Mouse (Mus musculus) midbrain, postnatal 0 days (tissue): ENCODE results near the gene Fmo5. TPM values are rescaled to one million over a fixed set of nuclear protein-coding genes. Genes with fewer than 3 reads are reported as not detected.

Source experiments
- ATAC-seq: fragments of 200-750 bp; cut with Nextera tagmentation; 2 replicates; pipeline ENCODE4 v1.8.0; 2017; ENCODE audit warnings: moderate number of reproducible peaks, mild to moderate bottlenecking, moderate TSS enrichment, moderate library complexity; ENCODE audit not compliant: low FRiP score
- DNase-seq: peaks from one replicate; pipeline ENCODE4 v3.0.0-alpha.2; 2015; ENCODE audit warnings: low spot score
- H3K27ac ChIP-seq: fragments of 300-500 bp; sonication (generic); 2 replicates; pipeline ENCODE4 v1.5.1; 2014; ENCODE audit warnings: low read depth, mild to moderate bottlenecking, low read length, mixed read lengths
- H3K27me3 ChIP-seq: fragments of 300-500 bp; sonication (generic); 2 replicates; pipeline ENCODE4 v1.6.1; 2014; ENCODE audit warnings: low read length, control low read depth, mixed read lengths; ENCODE audit not compliant: insufficient read depth
- H3K36me3 ChIP-seq: fragments of 300-500 bp; sonication (generic); 2 replicates; pipeline ENCODE4 v1.6.1; 2014; ENCODE audit warnings: low read length, control low read depth, mixed read lengths; ENCODE audit not compliant: insufficient read depth
- H3K4me1 ChIP-seq: fragments of 300-500 bp; sonication (generic); 2 replicates; pipeline ENCODE4 v1.6.1; 2014; ENCODE audit warnings: mild to moderate bottlenecking, control low read depth, antibody characterized with exemption, low read length, mixed read lengths; ENCODE audit not compliant: insufficient read depth
- H3K4me2 ChIP-seq: fragments of 300-500 bp; sonication (generic); 2 replicates; pipeline ENCODE4 v1.6.1; 2014; ENCODE audit warnings: low read depth, mild to moderate bottlenecking, low read length, mixed read lengths; ENCODE audit not compliant: poor library complexity, severe bottlenecking
- H3K4me3 ChIP-seq: fragments of 300-500 bp; sonication (generic); 2 replicates; pipeline ENCODE4 v1.5.1; 2014; ENCODE audit warnings: low read depth, mild to moderate bottlenecking, low read length, moderate library complexity
- H3K9ac ChIP-seq: fragments of 300-500 bp; sonication (generic); replicated peaks from 2 replicates; pipeline ENCODE4 v1.6.1; 2014; ENCODE audit warnings: mild to moderate bottlenecking, low read length, moderate library complexity, mixed read lengths; ENCODE audit not compliant: poor library complexity, severe bottlenecking
- H3K9me3 ChIP-seq: fragments of 300-500 bp; sonication (generic); 2 replicates; pipeline ENCODE4 v1.6.1; 2016; ENCODE audit warnings: low read length, control low read depth
- CTCF ChIP-seq: IDR thresholded peaks from 2 replicates; pipeline ENCODE4 v1.5.1; 2016; ENCODE audit warnings: antibody characterized with exemption, mild to moderate bottlenecking
- WGBS: fragments of 180-500 bp; shearing (Covaris S2); extraction: QIAGEN DNeasy Blood & Tissue Kit; methylation state at CpG from one replicate; pipeline ENCODE4 v1.1.7; 2014; 5-methylcytosine and 5-hydroxymethylcytosine counted together
- microRNA-seq: library from miRNA; unstranded; fragments of <30 nt; microRNA quantifications from one replicate; pipeline ENCODE4, GENCODE M21; 2016; ENCODE audit warnings: borderline number of aligned reads
- polyA plus RNA-seq: library from polyadenylated mRNA; unstranded; fragments of >200 nt; fragmentation: Nextera tagmentation; extraction: Ambion mirVana; gene quantifications from 2 replicates; pipeline ENCODE4 v1.2.1, GENCODE M21; 2015
- total RNA-seq: library from RNA; depleted of rRNA; stranded (reverse); fragments of >200 nt; gene quantifications from 2 replicates; pipeline ENCODE4 v1.2.3, GENCODE M21; 2014; rRNA removed

Gene Fmo5
- total and polyA plus RNA-seq, 2 experiments from 2014 or later: 0.38 to 0.60 TPM

GRCm38 (mm10) chr3:97696866-97697265 lies 68.3 kb downstream of the Fmo5 start:
- Histone ChIP-seq H3K4me3 (no peak overlapping the region), H3K27me3 (no peaks in the 10 kb centered on the region), H3K9ac (no peak overlapping the region), H3K4me2 (no peak overlapping the region), H3K4me1 (no peaks in the 10 kb centered on the region), H3K9me3 (no peaks in the 10 kb centered on the region), H3K36me3 (peaks cover 77% of the 10 kb centered on the region), H3K27ac (no peak overlapping the region)
- ATAC-seq: no peak
- no peak for TF ChIP-seq CTCF
- DNase-seq: no peak
- WGBS: 88% methylated on average over 9 of the region's 9 CpGs

- Histone ChIP-seq H3K27me3 (no peaks in the 10 kb centered on the region), H3K4me2 (no peak overlapping the region), H3K36me3 (peaks cover 77% of the 10 kb centered on the region), H3K4me1 (no peaks in the 10 kb centered on the region), H3K27ac (no peak overlapping the region), H3K9me3 (no peaks in the 10 kb centered on the region), H3K9ac (no peak overlapping the region), H3K4me3 (no peak overlapping the region)
- DNase-seq: no peak
- WGBS: 80% methylated on average over 9 of the region's 9 CpGs
- ATAC-seq: no peak
- TF ChIP-seq CTCF: no peak
These were observed 68.7 kb downstream of the Fmo5 start for GRCm38 (mm10) chr3:97697291-97697690.

- Histone ChIP-seq H3K9me3 (no peaks in the 10 kb centered on the region), H3K27me3 (no peaks in the 10 kb centered on the region), H3K4me2 (no peak overlapping the region), H3K9ac (no peak overlapping the region), H3K4me1 (no peaks in the 10 kb centered on the region), H3K36me3 (peaks cover 69% of the 10 kb centered on the region), H3K27ac (no peak overlapping the region), H3K4me3 (no peak overlapping the region)
- ATAC-seq (no peak), DNase-seq (no peak)
- 73% methylated on average over 3 of the region's 3 CpGs for WGBS
- TF ChIP-seq CTCF: no peak
These were observed 70.5 kb downstream of the Fmo5 start for GRCm38 (mm10) chr3:97699061-97699460.

DNA sequence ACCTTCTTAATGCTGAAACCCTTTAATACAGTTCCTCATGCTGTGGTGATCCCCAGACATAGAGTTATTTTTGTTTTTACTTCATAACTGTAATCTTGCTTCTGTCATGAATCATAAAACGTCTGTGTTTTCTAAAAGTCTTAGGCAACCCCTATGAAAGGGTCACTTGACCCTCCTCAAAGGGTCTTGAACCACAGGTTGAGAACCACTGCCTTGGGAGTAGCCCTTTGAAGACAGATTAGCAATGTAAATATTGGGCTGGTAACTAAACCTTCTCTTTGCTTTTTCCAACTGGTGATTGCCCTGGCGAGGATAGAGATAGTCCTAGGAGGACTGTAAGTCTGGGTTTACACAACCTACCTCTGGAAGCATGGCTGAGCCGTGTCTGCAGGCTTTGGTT lies 72.6 kb downstream of the Fmo5 start:
- H3K27ac ChIP-seq: no peak overlapping the region
- no peaks in the 10 kb centered on the region for H3K9me3 ChIP-seq
- no peaks in the 10 kb centered on the region for H3K4me1 ChIP-seq
- H3K36me3 ChIP-seq: peaks cover 54% of the 10 kb centered on the region
- 64% methylated on average over 3 of the region's 3 CpGs for WGBS
- no peak for DNase-seq
- no peak for TF ChIP-seq CTCF
- H3K4me3 ChIP-seq: no peak overlapping the region
- no peak overlapping the region for H3K4me2 ChIP-seq
- no peaks in the 10 kb centered on the region for H3K27me3 ChIP-seq
- H3K9ac ChIP-seq: no peak overlapping the region
- no peak for ATAC-seq

DNA sequence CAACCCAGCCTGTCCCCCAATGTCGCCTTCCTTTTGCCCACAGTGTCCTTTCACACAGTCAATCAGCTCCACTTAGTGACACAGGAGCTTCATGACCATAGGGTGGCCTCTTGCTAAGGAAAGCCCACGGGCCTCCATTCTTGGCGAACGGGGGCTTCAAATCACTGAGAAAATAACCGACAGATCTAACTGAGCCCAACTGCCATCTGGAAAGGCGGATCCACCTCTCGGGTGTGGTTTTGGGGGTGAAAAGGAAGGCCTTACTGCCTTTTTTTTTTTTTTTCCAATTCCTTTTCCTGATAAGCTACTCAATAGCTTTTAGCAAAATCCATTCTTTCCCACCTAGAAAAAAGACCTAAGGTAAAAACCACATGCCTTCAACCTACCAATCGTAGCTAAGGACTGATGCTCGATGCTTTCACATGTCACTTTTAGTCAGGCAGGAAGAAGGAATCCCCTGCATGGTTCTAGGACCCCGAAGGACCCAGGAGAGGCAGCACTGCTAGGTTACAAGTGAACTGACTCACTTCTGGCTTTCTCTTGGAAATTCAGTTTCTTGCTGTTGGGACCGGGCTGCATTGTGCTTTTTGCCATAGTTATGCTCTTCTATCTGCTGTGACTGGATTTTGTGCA lies 74.0 kb downstream of the Fmo5 start:
- 93% methylated on average over 11 of the region's 11 CpGs for WGBS
- TF ChIP-seq CTCF: no peak
- Histone ChIP-seq H3K4me3 (no peak overlapping the region), H3K4me2 (no peak overlapping the region), H3K36me3 (peaks cover 51% of the 10 kb centered on the region), H3K27ac (no peak overlapping the region), H3K27me3 (no peaks in the 10 kb centered on the region), H3K4me1 (no peaks in the 10 kb centered on the region), H3K9ac (no peak overlapping the region), H3K9me3 (no peaks in the 10 kb centered on the region)
- DNase-seq (no peak), ATAC-seq (no peak)

Small RNAs within 50 kb of the gene (microRNA-seq; reads per million reads assigned to microRNA genes)
- not detected for gene Mir7225

Other genes with a start within 250 kb of the Fmo5 start
- gene Olfr1402, start 206.8 kb upstream of the Fmo5 start, total RNA-seq: not detected in 2 replicates
- gene Olfr1402, start 206.8 kb upstream of the Fmo5 start, polyA plus RNA-seq: not detected in 2 replicates
- gene Chd1l, start 18.6 kb upstream of the Fmo5 start, total RNA-seq: 5.9 and 7.1 TPM in 2 replicates
- gene Chd1l, start 18.6 kb upstream of the Fmo5 start, polyA plus RNA-seq: 6.8 and 6.9 TPM in 2 replicates
- 30.4 and 33.1 TPM in 2 replicates for gene Prkab2, start 29.4 kb downstream of the Fmo5 start, total RNA-seq
- gene Prkab2, start 29.4 kb downstream of the Fmo5 start, polyA plus RNA-seq: 17.6 and 18.1 TPM in 2 replicates
- not detected in 2 replicates for gene Gm17651, start 45.9 kb downstream of the Fmo5 start, total RNA-seq
- not detected in 2 replicates for gene Gm17651, start 45.9 kb downstream of the Fmo5 start, polyA plus RNA-seq